Mouse (Mus musculus) heart, postnatal 10 days (tissue): ENCODE data around the gene Gpr107. TPM values are rescaled to one million over a fixed set of nuclear protein-coding genes. Genes with fewer than 3 reads are reported as not detected.
A peak's percentile ranks its signal among the peaks of the same experiment; 100 is the strongest.

Experiments
- DNase-seq, 2 experiments: peaks; one replicate each; pipeline ENCODE4 v3.0.0; 2021
- intact Hi-C: fragments of 180-260 bp; cut with DNase I; formaldehyde crosslinking; loops from one replicate; pipeline ENCODE4 v1.15.1; 2025
- total RNA-seq, 2 experiments: library from RNA; stranded (reverse); gene quantifications; 2 replicates each; pipeline ENCODE4 v1.2.3; 2021

Gpr107 gene
- 10 to 100 TPM; 42.1 to 42.3 TPM for total RNA-seq

GRCm38 (mm10) chr2:31151892-31152812 is at the start of gene Gpr107:
Gpr107 (plus strand) TSS chr2:31152316.
- intact Hi-C loops = loop anchor here (2.0 kb wide), 1 partner anchor 127 kb away; no protein-coding TSS in a partner anchor

GRCm38 (mm10) chr2:31103321-31103720 is 48.8 kb upstream of the Gpr107 start:
- no peak for DNase-seq
- intact Hi-C loops = no loop called here

More at GRCm38 (mm10) chr2:31151892-31152812, at the start of gene Gpr107:
- DNase-seq = peak; percentile 85 to 93

DNA sequence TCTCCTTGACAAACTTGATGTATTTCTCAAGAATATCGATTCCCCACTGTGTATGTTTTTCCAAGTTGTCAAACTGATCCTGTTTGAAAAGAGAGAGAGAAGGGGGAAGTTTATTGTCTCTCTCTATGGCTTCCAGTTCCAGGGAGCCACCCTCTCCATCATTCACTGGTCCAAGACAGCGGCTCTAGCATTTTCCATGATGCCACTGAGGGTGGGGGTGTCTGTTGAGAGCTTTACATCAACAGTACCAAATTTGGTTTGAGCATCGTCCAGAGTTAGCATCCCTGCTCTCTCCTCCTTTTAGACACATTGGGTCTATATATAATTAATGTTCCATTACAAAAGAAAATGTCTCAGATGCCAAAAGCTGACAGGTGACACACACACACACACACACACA is 46.8 kb upstream of the Gpr107 start:
- DNase-seq = no peak
- intact Hi-C loops = no loop called here

DNA sequence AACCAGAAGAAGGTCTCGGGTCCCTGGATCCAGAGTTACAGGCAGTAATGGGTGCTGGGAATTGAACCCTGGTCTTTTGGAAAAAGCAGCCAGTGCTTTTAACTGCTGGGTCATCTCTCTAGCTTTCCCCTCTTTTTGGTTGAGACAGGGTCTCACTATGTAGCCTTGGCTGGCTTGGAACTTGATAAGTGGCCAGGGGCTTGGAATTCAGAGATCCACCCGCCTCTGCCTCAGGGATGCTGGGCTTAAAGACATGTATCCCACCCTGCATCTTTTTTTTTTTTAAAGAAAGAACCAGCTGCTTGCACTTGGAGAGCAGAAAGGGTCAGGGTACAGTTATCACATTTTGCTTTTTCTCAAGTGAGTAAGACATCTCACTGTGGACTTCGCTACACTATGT is 46.1 kb upstream of the Gpr107 start:
- no peak for DNase-seq
- intact Hi-C loops = no loop called here

- DNase-seq = peak; percentile 76
- intact Hi-C loops = no loop called here
Observed at GRCm38 (mm10) chr2:31106621-31107320, 45.3 kb upstream of the Gpr107 start.

DNA sequence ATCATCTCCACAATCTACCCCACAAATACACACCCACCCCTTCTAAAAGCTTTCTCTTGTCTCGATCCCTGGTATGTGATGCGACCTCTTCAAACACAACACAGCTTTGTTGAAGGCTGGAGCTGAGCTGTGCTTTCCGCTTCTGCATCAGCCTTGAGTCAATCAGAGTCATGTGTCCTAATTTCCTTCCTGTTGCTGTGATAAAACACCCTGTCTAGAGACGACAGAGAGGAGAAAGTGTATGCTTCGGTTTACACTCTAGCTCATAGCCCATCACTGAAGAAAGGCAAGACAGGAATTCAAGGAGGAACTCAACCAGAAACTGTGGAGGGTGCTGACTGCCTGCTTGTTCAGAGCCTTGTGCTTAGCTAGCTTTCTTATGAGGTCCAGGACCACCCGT is 43.9 kb upstream of the Gpr107 start:
- no peak for DNase-seq
- intact Hi-C loops = no loop called here

DNA sequence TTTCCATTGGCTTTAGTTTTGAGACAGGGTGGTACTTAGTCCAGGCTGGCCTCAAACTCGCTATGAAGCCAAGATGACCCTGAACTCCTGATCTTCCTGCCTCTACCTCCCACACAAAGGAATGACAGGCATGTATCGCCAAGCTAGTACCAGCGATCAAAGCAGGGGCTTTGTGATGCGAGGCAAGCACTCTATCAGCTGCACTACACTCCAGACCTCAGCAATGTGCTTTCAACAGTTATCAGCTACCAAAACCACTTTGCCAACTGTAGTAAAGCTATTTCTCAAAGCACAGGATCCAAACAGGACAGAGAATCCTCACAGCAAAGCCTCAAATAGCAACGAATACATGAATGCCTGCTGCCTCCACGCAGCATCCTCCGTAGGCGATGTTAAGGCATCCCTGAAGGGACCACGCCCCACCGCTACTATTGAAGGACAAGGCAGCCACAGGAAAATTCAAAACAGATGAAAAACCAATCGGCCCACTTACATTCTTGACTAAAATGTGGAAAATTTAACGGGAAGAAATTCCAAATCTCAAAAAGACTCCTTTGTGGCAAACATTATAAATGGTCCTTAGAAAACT is 42.1 kb upstream of the Gpr107 start:
- DNase-seq = no peak
- intact Hi-C loops = no loop called here

GRCm38 (mm10) chr2:31111685-31112084 is 40.4 kb upstream of the Gpr107 start:
- intact Hi-C loops = no loop called here
- DNase-seq = no peak

- DNase-seq = no peak
- intact Hi-C loops = no loop called here
Observed at GRCm38 (mm10) chr2:31114205-31114604, 37.9 kb upstream of the Gpr107 start.

- intact Hi-C loops = no loop called here
- DNase-seq = no peak
Observed at GRCm38 (mm10) chr2:31115091-31115942, 36.8 kb upstream of the Gpr107 start.

- intact Hi-C loops = no loop called here
- DNase-seq = no peak
Observed at GRCm38 (mm10) chr2:31115943-31116731, 36.0 kb upstream of the Gpr107 start.

DNA sequence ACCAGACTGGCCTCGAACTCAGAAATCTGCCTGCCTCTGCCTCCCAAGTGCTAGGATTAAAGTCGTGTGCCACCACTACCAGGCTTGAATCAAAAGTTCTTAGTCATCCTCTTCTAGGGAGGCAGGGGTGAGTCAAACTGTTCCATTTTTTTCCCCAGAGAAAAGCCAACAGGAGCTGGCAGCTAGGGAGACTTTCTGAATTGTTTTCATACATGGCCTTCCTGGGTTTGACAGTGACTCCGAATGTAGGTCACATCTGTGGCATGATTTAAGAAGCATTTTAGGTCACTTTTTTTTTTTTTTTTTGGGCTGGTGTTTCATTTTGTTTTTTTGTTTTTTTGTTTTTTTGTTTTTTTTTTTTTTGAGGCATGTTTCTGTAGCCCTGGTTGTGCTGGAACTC is 33.9 kb upstream of the Gpr107 start:
- intact Hi-C loops = no loop called here
- DNase-seq = no peak

DNA sequence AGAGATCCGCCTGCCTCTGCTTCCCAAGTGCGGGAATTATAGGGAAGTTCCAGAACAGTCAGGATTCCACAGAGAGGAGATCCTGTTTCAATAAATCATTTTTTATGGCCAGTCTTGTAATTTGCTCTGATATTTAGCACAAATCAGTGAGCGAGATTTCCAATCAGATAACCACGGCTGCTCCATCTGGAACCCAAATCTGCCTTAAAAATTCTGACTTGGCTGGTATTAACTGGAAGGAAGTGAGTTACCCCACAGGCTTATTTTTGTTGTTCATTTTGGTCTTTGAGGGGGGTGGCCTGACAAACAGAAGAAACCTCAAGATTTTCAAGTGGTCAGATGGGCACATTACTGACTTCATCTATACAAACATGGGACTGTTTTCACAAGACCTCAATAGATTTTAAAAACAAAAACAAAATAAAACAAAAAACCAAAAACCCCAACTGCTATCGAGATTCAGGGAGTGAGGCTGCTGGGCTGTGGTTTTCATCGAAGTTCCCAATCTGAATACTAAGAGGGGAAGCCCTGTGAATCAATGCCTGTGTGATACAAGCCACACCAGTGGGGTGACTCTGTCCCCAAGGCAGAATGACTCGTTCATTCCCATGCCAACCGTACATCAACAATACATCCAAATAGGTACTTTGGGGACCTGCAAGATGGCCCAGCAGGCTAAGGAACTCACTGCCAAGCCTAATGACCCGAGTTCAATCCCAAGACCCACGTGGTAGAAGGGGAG is 33.3 kb upstream of the Gpr107 start:
- intact Hi-C loops = no loop called here
- no peak for DNase-seq

DNA sequence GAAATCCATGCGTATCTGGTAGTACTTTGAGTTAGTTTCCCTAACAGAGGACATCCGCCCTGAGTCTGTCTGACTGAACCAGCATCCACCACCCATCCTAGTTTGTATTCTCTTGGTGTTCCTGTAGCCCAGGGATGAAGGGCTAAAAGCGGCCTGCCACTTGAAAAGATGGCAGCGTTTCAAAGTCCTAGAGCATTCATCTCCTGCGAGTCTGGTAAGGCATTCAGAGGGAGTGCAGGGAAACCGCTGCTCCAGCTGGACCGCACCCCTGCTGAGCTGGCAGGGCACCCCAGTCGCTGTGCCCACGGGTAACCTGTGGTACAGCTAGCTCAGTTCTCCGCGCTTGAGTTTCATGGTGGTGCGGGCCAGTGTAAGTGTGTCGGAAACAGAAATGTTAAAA is 32.3 kb upstream of the Gpr107 start:
- DNase-seq = peak; percentile 82 to 89
- intact Hi-C loops = no loop called here

GRCm38 (mm10) chr2:31121131-31121693 is 30.9 kb upstream of the Gpr107 start:
- DNase-seq = no peak
- intact Hi-C loops = no loop called here

- intact Hi-C loops = no loop called here
- no peak for DNase-seq
Observed at GRCm38 (mm10) chr2:31122806-31123205, 29.3 kb upstream of the Gpr107 start.

DNA sequence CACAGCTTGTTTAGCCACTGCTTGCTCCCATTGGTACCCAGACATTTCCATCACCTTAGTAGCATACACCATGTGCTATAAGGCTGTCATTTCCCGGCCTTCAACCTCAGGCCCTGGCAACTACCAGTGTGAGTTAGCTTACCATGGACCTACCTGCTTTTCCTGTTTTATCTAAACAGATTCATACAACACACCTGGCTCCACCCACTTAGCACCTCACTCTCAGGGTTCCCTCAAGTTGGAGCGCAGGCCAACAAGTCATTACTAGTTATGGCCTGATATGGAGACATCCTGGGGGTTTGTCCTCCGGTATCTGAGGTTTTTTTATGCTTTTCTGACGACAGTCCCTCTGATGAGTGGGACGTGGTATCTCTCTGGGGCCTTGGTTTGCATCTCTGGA is 28.6 kb upstream of the Gpr107 start:
- no peak for DNase-seq
- intact Hi-C loops = no loop called here

DNA sequence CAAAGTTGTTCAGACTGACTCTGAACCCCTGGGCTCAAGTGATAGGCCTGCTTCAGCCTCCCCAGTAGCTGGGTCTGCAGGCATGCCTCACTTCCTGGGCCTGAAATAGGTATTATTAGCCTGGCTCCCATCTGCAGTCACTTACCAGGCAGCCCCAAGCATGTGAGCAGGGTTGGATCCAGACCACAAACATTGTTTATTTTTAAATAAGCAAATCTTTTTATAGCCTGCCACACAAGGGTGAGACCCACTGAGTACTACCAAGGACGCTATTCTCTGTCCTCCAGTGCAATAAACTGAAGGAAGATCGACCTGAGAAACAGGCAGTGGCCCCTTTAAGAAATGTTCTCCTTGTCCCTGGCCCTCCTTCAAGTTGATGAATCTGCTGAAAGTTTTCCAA is 27.4 kb upstream of the Gpr107 start:
- DNase-seq = peak in 1 of 2 experiments; percentile 53
- intact Hi-C loops = no loop called here

DNA sequence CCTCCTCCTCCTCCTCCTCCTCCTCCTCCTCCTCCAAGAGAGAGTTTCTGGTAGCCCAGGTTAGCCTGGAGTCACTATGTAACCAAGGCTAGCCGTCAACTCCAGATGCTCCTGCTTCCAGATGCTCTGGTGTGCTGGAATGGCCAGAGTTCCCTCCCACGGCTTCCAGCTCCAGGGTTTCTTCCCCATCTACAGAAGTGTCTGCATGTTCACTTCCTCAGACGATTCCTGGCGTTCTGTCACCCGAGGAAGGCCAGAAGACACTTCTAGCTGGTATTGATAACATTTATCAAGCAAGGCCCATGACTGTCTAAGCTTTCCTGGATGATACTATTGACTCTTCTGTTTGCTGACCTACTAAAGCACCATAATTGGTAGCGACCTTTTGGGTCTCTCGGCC is 27.0 kb upstream of the Gpr107 start:
- DNase-seq = no peak
- intact Hi-C loops = no loop called here
